Mouse (Mus musculus): Measurements from ENCODE around the gene Agps. TPM values are rescaled to one million over a fixed set of nuclear protein-coding genes. Genes with fewer than 3 reads are reported as not detected.

Agps gene
- polyA plus RNA-seq, 1 experiment from 2014 or later: 30.0 TPM

GRCm38 (mm10) chr2:75819796-75820195 lies 12.2 kb upstream of the Agps start:
- H3K9me3 ChIP-seq (ENCODE audit: control insufficient read depth, low read length): no peaks in the 10 kb centered on the region

GRCm38 (mm10) chr2:75821971-75822751 lies 9.8 kb upstream of the Agps start:
- Histone ChIP-seq H3K9me3 (ENCODE audit: control insufficient read depth, low read length) (no peaks in the 10 kb centered on the region), H3K36me3 (ENCODE audit: control insufficient read depth, insufficient read depth, low read length) (no peaks in the 10 kb centered on the region), H3K27ac (replicated peaks in 1 of 2; ENCODE audit: control insufficient read depth in 1 of 2, insufficient read depth in 1 of 2, low read depth in 2 of 2, low read length in 2 of 2) (no peak overlapping the region), H3K4me1 (ENCODE audit: control insufficient read depth in 2 of 2, insufficient read depth in 2 of 2, low read length in 2 of 2) (no peaks in the 10 kb centered on the region), H3K4me2 (ENCODE audit: low read length) (no peak overlapping the region), H3K4me3 (ENCODE audit: control insufficient read depth in 1 of 2, insufficient read depth in 1 of 2, low read depth in 1 of 2, low read length in 2 of 2) (no peak overlapping the region), H3K27me3 (ENCODE audit: control insufficient read depth, insufficient read depth, low read length) (no peaks in the 10 kb centered on the region), H3K9ac (ENCODE audit: low read length) (no peak overlapping the region)
- 75% methylated on average over 13 of the region's 13 CpGs for WGBS
- no peak for ATAC-seq (ENCODE audit: insufficient number of reproducible peaks, insufficient read depth, low FRiP score, low read depth)

More at GRCm38 (mm10) chr2:75819796-75820195, 12.2 kb upstream of the Agps start:
- no peak overlapping the region for H3K4me3 ChIP-seq (ENCODE audit: control insufficient read depth in 1 of 2, insufficient read depth in 1 of 2, low read depth in 1 of 2, low read length in 2 of 2)
- ATAC-seq (ENCODE audit: insufficient number of reproducible peaks, insufficient read depth, low FRiP score, low read depth): no peak
- 83% methylated on average over 3 of the region's 3 CpGs for WGBS
- H3K4me2 ChIP-seq (ENCODE audit: low read length): no peak overlapping the region
- H3K4me1 ChIP-seq (ENCODE audit: control insufficient read depth in 2 of 2, insufficient read depth in 2 of 2, low read length in 2 of 2): no peaks in the 10 kb centered on the region
- H3K27me3 ChIP-seq (ENCODE audit: control insufficient read depth, insufficient read depth, low read length): no peaks in the 10 kb centered on the region
- H3K36me3 ChIP-seq (ENCODE audit: control insufficient read depth, insufficient read depth, low read length): no peaks in the 10 kb centered on the region
- no peak overlapping the region for H3K27ac ChIP-seq (replicated peaks in 1 of 2; ENCODE audit: control insufficient read depth in 1 of 2, insufficient read depth in 1 of 2, low read depth in 2 of 2, low read length in 2 of 2)
- H3K9ac ChIP-seq (ENCODE audit: low read length): no peak overlapping the region

GRCm38 (mm10) chr2:75823736-75824135 lies 8.2 kb upstream of the Agps start:
- no peaks in the 10 kb centered on the region for H3K9me3 ChIP-seq (ENCODE audit: control insufficient read depth, low read length)
- no peak overlapping the region for H3K27ac ChIP-seq (replicated peaks in 1 of 2; ENCODE audit: control insufficient read depth in 1 of 2, insufficient read depth in 1 of 2, low read depth in 2 of 2, low read length in 2 of 2)
- H3K27me3 ChIP-seq (ENCODE audit: control insufficient read depth, insufficient read depth, low read length): no peaks in the 10 kb centered on the region
- no peaks in the 10 kb centered on the region for H3K36me3 ChIP-seq (ENCODE audit: control insufficient read depth, insufficient read depth, low read length)
- no peak overlapping the region for H3K4me2 ChIP-seq (ENCODE audit: low read length)
- 58% methylated on average over 7 of the region's 7 CpGs for WGBS
- no peak overlapping the region for H3K4me3 ChIP-seq (ENCODE audit: control insufficient read depth in 1 of 2, insufficient read depth in 1 of 2, low read depth in 1 of 2, low read length in 2 of 2)
- no peaks in the 10 kb centered on the region for H3K4me1 ChIP-seq (ENCODE audit: control insufficient read depth in 2 of 2, insufficient read depth in 2 of 2, low read length in 2 of 2)
- no peak for ATAC-seq (ENCODE audit: insufficient number of reproducible peaks, insufficient read depth, low FRiP score, low read depth)
- H3K9ac ChIP-seq (ENCODE audit: low read length): no peak overlapping the region

- no peak overlapping the region for H3K27ac ChIP-seq (replicated peaks in 1 of 2; ENCODE audit: control insufficient read depth in 1 of 2, insufficient read depth in 1 of 2, low read depth in 2 of 2, low read length in 2 of 2)
- H3K4me1 ChIP-seq (ENCODE audit: control insufficient read depth in 2 of 2, insufficient read depth in 2 of 2, low read length in 2 of 2): no peaks in the 10 kb centered on the region
- no peaks in the 10 kb centered on the region for H3K36me3 ChIP-seq (ENCODE audit: control insufficient read depth, insufficient read depth, low read length)
- ATAC-seq (ENCODE audit: insufficient number of reproducible peaks, insufficient read depth, low FRiP score, low read depth): no peak
- WGBS: 51% methylated on average over 6 of the region's 6 CpGs
- H3K27me3 ChIP-seq (ENCODE audit: control insufficient read depth, insufficient read depth, low read length): no peaks in the 10 kb centered on the region
- no peaks in the 10 kb centered on the region for H3K9me3 ChIP-seq (ENCODE audit: control insufficient read depth, low read length)
- H3K9ac ChIP-seq (ENCODE audit: low read length): no peak overlapping the region
- no peak overlapping the region for H3K4me2 ChIP-seq (ENCODE audit: low read length)
- H3K4me3 ChIP-seq (ENCODE audit: control insufficient read depth in 1 of 2, insufficient read depth in 1 of 2, low read depth in 1 of 2, low read length in 2 of 2): no peak overlapping the region
Observed at GRCm38 (mm10) chr2:75824144-75824543, 7.8 kb upstream of the Agps start.

- Histone ChIP-seq H3K9ac (ENCODE audit: low read length) (no peak overlapping the region), H3K27me3 (ENCODE audit: control insufficient read depth, insufficient read depth, low read length) (no peaks in the 10 kb centered on the region), H3K4me1 (ENCODE audit: control insufficient read depth in 2 of 2, insufficient read depth in 2 of 2, low read length in 2 of 2) (no peaks in the 10 kb centered on the region), H3K9me3 (ENCODE audit: control insufficient read depth, low read length) (no peaks in the 10 kb centered on the region), H3K4me3 (ENCODE audit: control insufficient read depth in 1 of 2, insufficient read depth in 1 of 2, low read depth in 1 of 2, low read length in 2 of 2) (no peak overlapping the region), H3K36me3 (ENCODE audit: control insufficient read depth, insufficient read depth, low read length) (no peaks in the 10 kb centered on the region), H3K4me2 (ENCODE audit: low read length) (no peak overlapping the region), H3K27ac (replicated peaks in 1 of 2; ENCODE audit: control insufficient read depth in 1 of 2, insufficient read depth in 1 of 2, low read depth in 2 of 2, low read length in 2 of 2) (no peak overlapping the region)
- 44% methylated on average over 3 of the region's 3 CpGs for WGBS
- no peak for ATAC-seq (ENCODE audit: insufficient number of reproducible peaks, insufficient read depth, low FRiP score, low read depth)
Observed at GRCm38 (mm10) chr2:75824846-75825245, 7.1 kb upstream of the Agps start.

- WGBS: 69% methylated on average over 1 of the region's 1 CpGs
- no peak overlapping the region for H3K4me3 ChIP-seq (ENCODE audit: control insufficient read depth in 1 of 2, insufficient read depth in 1 of 2, low read depth in 1 of 2, low read length in 2 of 2)
- no peak overlapping the region for H3K9ac ChIP-seq (ENCODE audit: low read length)
- H3K36me3 ChIP-seq (ENCODE audit: control insufficient read depth, insufficient read depth, low read length): no peaks in the 10 kb centered on the region
- no peak overlapping the region for H3K27ac ChIP-seq (replicated peaks in 1 of 2; ENCODE audit: control insufficient read depth in 1 of 2, insufficient read depth in 1 of 2, low read depth in 2 of 2, low read length in 2 of 2)
- no peaks in the 10 kb centered on the region for H3K27me3 ChIP-seq (ENCODE audit: control insufficient read depth, insufficient read depth, low read length)
- no peaks in the 10 kb centered on the region for H3K9me3 ChIP-seq (ENCODE audit: control insufficient read depth, low read length)
- no peaks in the 10 kb centered on the region for H3K4me1 ChIP-seq (ENCODE audit: control insufficient read depth in 2 of 2, insufficient read depth in 2 of 2, low read length in 2 of 2)
- no peak overlapping the region for H3K4me2 ChIP-seq (ENCODE audit: low read length)
- ATAC-seq (ENCODE audit: insufficient number of reproducible peaks, insufficient read depth, low FRiP score, low read depth): no peak
Observed at GRCm38 (mm10) chr2:75825603-75826002, 6.4 kb upstream of the Agps start.

- Histone ChIP-seq H3K9ac (ENCODE audit: low read length) (no peak overlapping the region), H3K27me3 (ENCODE audit: control insufficient read depth, insufficient read depth, low read length) (no peaks in the 10 kb centered on the region), H3K9me3 (ENCODE audit: control insufficient read depth, low read length) (no peaks in the 10 kb centered on the region), H3K36me3 (ENCODE audit: control insufficient read depth, insufficient read depth, low read length) (no peaks in the 10 kb centered on the region), H3K4me2 (ENCODE audit: low read length) (no peak overlapping the region), H3K4me3 (ENCODE audit: control insufficient read depth in 1 of 2, insufficient read depth in 1 of 2, low read depth in 1 of 2, low read length in 2 of 2) (no peak overlapping the region), H3K27ac (replicated peaks in 1 of 2; ENCODE audit: control insufficient read depth in 1 of 2, insufficient read depth in 1 of 2, low read depth in 2 of 2, low read length in 2 of 2) (no peak overlapping the region), H3K4me1 (ENCODE audit: control insufficient read depth in 2 of 2, insufficient read depth in 2 of 2, low read length in 2 of 2) (peaks cover 3 to 18% of the 10 kb centered on the region in 2 experiments; a peak in 3 of 4 replicates)
- 63% methylated on average over 8 of the region's 8 CpGs for WGBS
- no peak for ATAC-seq (ENCODE audit: insufficient number of reproducible peaks, insufficient read depth, low FRiP score, low read depth)
Observed at GRCm38 (mm10) chr2:75828931-75829610, 2.9 kb upstream of the Agps start.

All from heart, embryonic 14.5 days (tissue).